Mouse (Mus musculus): ENCODE data around the gene Twnk. TPM values are rescaled to one million over a fixed set of nuclear protein-coding genes. Genes with fewer than 3 reads are reported as not detected.

Gene Twnk
- polyA plus RNA-seq, 1 experiment from 2014 or later, result 12.9 TPM

- Histone ChIP-seq H3K4me1 (peaks cover 69% of the 10 kb centered on the region), H3K27me3 (replicated peaks) (0 out of 2 replicates have a peak, but pooled peaks cover 3% of the 10 kb centered on the region), H3K9me3 (replicated peaks) (no peaks in the 10 kb centered on the region), H3K9ac (replicated peaks) (peak overlapping the region; percentile 69; the same call in 1 of the 2 replicates), H3K27ac (replicated peaks) (peak overlapping the region; percentile 94), H3K36me3 (peaks cover 7% of the 10 kb centered on the region), H3K4me3 (replicated peaks) (peak overlapping the region; percentile 57), H3K4me2 (peak overlapping the region; percentile 82)
- under 1% methylated on average over 17 of the region's 18 CpGs for WGBS
- ATAC-seq (ENCODE audit: low FRiP score), result peak; percentile 13
Observed at GRCm38 (mm10) chr19:45016341-45017215, 11.1 kb downstream of the Twnk start.

DNA sequence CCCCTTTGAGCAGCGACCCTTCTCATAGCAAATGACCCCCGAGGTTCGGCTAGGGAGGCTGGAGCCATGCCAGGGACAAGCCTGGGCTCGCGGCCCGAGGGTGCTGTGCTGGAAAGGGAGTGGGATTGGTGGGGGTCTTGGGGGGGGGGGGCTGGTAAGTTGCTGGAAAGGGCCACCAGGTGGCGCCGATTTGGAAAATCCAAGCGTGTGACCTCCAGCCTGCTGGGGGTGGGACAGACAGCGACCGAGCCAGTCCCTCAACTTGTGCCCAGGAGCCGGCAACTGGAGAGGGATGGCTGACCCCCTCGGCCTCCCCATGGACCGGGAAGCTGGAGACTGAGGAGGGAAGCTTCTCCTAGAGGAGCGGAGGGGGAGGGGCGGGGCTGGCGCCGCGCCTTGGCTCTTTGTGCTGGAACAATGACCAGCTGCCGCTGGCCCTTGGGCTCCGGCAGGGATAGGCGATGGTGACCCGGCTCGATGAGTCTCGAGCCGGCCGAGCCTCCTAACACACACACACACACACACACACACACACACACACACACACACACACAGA lies 11.8 kb downstream of the Twnk start:
- ATAC-seq (ENCODE audit: low FRiP score), result peak; percentile 61

GRCm38 (mm10) chr19:45017909-45018308 lies 12.4 kb downstream of the Twnk start:
- H3K9me3 ChIP-seq (replicated peaks), result no peaks in the 10 kb centered on the region
- H3K9ac ChIP-seq (replicated peaks), result peak overlapping the region; percentile 69
- peak overlapping the region; percentile 57 for H3K4me3 ChIP-seq (replicated peaks)
- H3K27ac ChIP-seq (replicated peaks), result peak overlapping the region; percentile 94
- peaks cover 2% of the 10 kb centered on the region; the same call in 1 of the 2 replicates for H3K36me3 ChIP-seq
- WGBS, result under 1% methylated on average over 46 of the region's 48 CpGs
- peak overlapping the region; percentile 82 for H3K4me2 ChIP-seq
- ATAC-seq (ENCODE audit: low FRiP score), result peak; percentile 77
- H3K27me3 ChIP-seq (replicated peaks), result 0 out of 2 replicates have a peak, but pooled peaks cover 3% of the 10 kb centered on the region
- peaks cover 65% of the 10 kb centered on the region for H3K4me1 ChIP-seq

More for the DNA sequence above, 11.8 kb downstream of the Twnk start:
- H3K4me1 ChIP-seq, result peaks cover 71% of the 10 kb centered on the region
- peak overlapping the region; percentile 94 for H3K27ac ChIP-seq (replicated peaks)
- H3K9me3 ChIP-seq (replicated peaks), result no peaks in the 10 kb centered on the region
- peak overlapping the region; percentile 82 for H3K4me2 ChIP-seq
- peak overlapping the region; percentile 57 for H3K4me3 ChIP-seq (replicated peaks)
- H3K9ac ChIP-seq (replicated peaks), result peak overlapping the region; percentile 69
- peaks cover 3% of the 10 kb centered on the region; the same call in 1 of the 2 replicates for H3K36me3 ChIP-seq
- 0% methylated on average over 15 of the region's 27 CpGs for WGBS
- H3K27me3 ChIP-seq (replicated peaks), result 0 out of 2 replicates have a peak, but pooled peaks cover 3% of the 10 kb centered on the region

GRCm38 (mm10) chr19:45018351-45018831 lies 12.9 kb downstream of the Twnk start:
- H3K27ac ChIP-seq (replicated peaks), result peak overlapping the region; percentile 94
- H3K36me3 ChIP-seq, result 0 out of 2 replicates have a peak, but pooled peaks cover 2% of the 10 kb centered on the region
- peaks cover 64% of the 10 kb centered on the region for H3K4me1 ChIP-seq
- ATAC-seq (ENCODE audit: low FRiP score), result no peak
- H3K27me3 ChIP-seq (replicated peaks), result 0 out of 2 replicates have a peak, but pooled peaks cover 3% of the 10 kb centered on the region
- no peaks in the 10 kb centered on the region for H3K9me3 ChIP-seq (replicated peaks)
- H3K4me2 ChIP-seq, result peak overlapping the region; percentile 82
- 0% methylated on average over 11 of the region's 13 CpGs for WGBS
- H3K4me3 ChIP-seq (replicated peaks), result peak overlapping the region; percentile 57
- H3K9ac ChIP-seq (replicated peaks), result peak overlapping the region; percentile 69

DNA sequence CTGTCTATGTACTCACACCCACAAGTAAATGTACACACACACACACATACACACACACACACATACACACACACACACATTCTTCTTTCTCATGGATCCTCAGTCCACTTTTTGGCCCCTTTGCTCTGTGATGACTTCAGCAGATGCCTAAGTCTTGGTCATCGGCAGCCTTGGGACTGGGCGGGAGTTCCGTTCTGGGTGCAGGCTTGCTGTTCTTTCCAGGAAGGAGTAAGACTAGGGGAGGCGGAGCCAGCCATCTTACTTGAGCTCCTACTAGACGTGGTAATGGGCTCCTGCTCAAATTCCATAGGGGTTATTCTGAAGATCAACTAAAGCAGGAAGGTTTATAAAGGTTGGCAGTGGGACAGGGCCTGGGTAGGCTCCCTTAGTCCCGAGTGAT lies 14.9 kb downstream of the Twnk start:
- Histone ChIP-seq H3K27me3 (replicated peaks) (no peaks in the 10 kb centered on the region), H3K4me1 (peaks cover 57% of the 10 kb centered on the region), H3K9ac (replicated peaks) (no peak overlapping the region), H3K4me2 (peak overlapping the region; percentile 13; the same call in 1 of the 2 replicates), H3K9me3 (replicated peaks) (no peaks in the 10 kb centered on the region), H3K4me3 (replicated peaks) (no peak overlapping the region), H3K27ac (replicated peaks) (no peak overlapping the region), H3K36me3 (peaks cover 16% of the 10 kb centered on the region)
- 64% methylated on average over 6 of the region's 6 CpGs for WGBS
- ATAC-seq (ENCODE audit: low FRiP score), result no peak

GRCm38 (mm10) chr19:45021362-45021761 lies 15.9 kb downstream of the Twnk start:
- Histone ChIP-seq H3K9ac (replicated peaks) (no peak overlapping the region), H3K36me3 (peaks cover 26% of the 10 kb centered on the region), H3K4me3 (replicated peaks) (no peak overlapping the region), H3K9me3 (replicated peaks) (no peaks in the 10 kb centered on the region), H3K27me3 (replicated peaks) (no peaks in the 10 kb centered on the region), H3K4me2 (no peak overlapping the region), H3K27ac (replicated peaks) (no peak overlapping the region), H3K4me1 (peaks cover 47% of the 10 kb centered on the region)
- WGBS, result 91% methylated on average over 15 of the region's 15 CpGs
- ATAC-seq (ENCODE audit: low FRiP score), result no peak

- Histone ChIP-seq H3K4me1 (peaks cover 34% of the 10 kb centered on the region), H3K27me3 (replicated peaks) (no peaks in the 10 kb centered on the region), H3K36me3 (peaks cover 35% of the 10 kb centered on the region), H3K9ac (replicated peaks) (no peak overlapping the region), H3K4me2 (no peak overlapping the region), H3K9me3 (replicated peaks) (no peaks in the 10 kb centered on the region), H3K4me3 (replicated peaks) (no peak overlapping the region), H3K27ac (replicated peaks) (no peak overlapping the region)
- whole genome bisulfite sequencing, result 87% methylated on average over 11 of the region's 11 CpGs
- ATAC-seq (ENCODE audit: low FRiP score), result no peak
Observed at GRCm38 (mm10) chr19:45023993-45024392, 18.5 kb downstream of the Twnk start.

- H3K9me3 ChIP-seq (replicated peaks), result no peaks in the 10 kb centered on the region
- no peak overlapping the region for H3K9ac ChIP-seq (replicated peaks)
Observed at GRCm38 (mm10) chr19:45024775-45025174, 19.3 kb downstream of the Twnk start.

DNA sequence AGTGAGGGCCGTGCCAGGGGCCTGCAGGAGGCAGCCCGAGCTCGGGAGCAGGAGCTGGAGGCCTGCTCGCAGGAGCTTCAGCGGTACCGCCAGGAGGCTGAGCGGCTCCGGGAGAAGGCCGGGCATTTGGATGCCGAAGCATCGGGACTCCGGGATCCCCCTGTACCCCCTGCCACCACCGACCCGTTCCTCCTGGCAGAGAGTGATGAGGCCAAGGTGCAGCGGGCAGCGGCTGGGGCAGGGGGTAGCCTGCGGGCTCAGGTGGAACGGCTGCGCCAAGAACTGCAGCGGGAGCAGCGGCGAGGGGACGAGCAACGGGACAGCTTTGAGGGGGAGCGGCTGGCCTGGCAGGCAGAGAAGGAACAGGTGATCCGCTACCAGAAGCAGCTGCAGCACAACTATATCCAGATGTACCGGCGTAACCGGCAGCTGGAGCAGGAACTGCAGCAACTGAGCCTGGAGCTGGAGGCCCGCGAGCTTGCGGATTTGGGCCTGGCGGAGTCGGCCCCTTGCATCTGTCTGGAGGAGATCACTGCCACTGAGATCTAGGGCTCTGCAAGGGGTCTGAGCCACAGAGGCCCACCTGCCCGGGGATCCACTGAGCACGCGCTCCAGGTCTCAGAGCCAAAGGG lies 20.6 kb downstream of the Twnk start:
- Histone ChIP-seq H3K36me3 (peaks cover 35% of the 10 kb centered on the region), H3K9ac (replicated peaks) (no peak overlapping the region)

More at GRCm38 (mm10) chr19:45024775-45025174, 19.3 kb downstream of the Twnk start:
- no peak overlapping the region for H3K4me2 ChIP-seq
- ATAC-seq (ENCODE audit: low FRiP score), result no peak
- peaks cover 35% of the 10 kb centered on the region for H3K36me3 ChIP-seq
- 88% methylated on average over 20 of the region's 20 CpGs for WGBS
- no peak overlapping the region for H3K27ac ChIP-seq (replicated peaks)
- no peak overlapping the region for H3K4me3 ChIP-seq (replicated peaks)
- H3K27me3 ChIP-seq (replicated peaks), result no peaks in the 10 kb centered on the region
- H3K4me1 ChIP-seq, result peaks cover 27% of the 10 kb centered on the region

DNA sequence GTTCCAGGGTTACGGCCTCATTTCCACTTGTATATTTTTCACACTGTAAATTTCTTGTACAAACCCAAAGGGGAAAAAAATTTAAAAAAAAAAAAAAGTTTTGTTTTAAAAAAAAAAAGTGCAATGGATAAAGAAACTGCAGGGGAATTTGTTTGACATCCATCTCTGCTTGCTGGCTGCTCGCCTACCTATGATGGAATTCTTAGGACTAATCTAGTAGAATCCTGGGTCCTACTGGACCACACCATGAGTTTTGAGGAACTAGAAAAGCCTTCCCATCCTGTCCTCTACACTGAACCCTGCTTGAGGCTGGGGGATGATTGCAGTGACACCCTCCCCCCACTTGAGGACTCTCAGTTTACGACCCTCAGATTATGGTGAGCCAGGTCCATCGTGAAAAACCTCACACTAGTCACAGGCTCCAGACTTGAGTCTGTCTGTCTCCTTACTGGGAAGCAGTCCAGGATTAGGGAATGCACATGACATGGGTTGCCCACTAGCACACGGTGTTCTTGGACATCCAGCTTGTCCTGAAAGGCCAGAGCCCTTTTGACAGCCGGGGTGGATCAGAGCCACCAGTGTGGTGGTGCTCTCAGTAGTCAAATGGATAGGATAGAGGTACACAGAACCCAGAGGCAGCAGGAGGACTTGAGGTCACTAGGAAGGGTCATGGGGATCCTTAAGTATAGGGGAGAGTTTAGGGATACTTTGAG lies 21.7 kb downstream of the Twnk start:
- H3K9ac ChIP-seq (replicated peaks), result no peak overlapping the region
- H3K4me2 ChIP-seq, result no peak overlapping the region
- 77% methylated on average over 6 of the region's 6 CpGs for WGBS
- no peak for ATAC-seq (ENCODE audit: low FRiP score)
- no peak overlapping the region for H3K27ac ChIP-seq (replicated peaks)
- H3K27me3 ChIP-seq (replicated peaks), result no peaks in the 10 kb centered on the region
- H3K36me3 ChIP-seq, result peaks cover 35% of the 10 kb centered on the region
- no peaks in the 10 kb centered on the region for H3K9me3 ChIP-seq (replicated peaks)
- H3K4me1 ChIP-seq, result peaks cover 26% of the 10 kb centered on the region
- no peak overlapping the region for H3K4me3 ChIP-seq (replicated peaks)

More for the DNA sequence above, 20.6 kb downstream of the Twnk start:
- Histone ChIP-seq H3K27ac (replicated peaks) (no peak overlapping the region), H3K27me3 (replicated peaks) (no peaks in the 10 kb centered on the region), H3K4me1 (peaks cover 24% of the 10 kb centered on the region), H3K4me3 (replicated peaks) (no peak overlapping the region), H3K9me3 (replicated peaks) (no peaks in the 10 kb centered on the region), H3K4me2 (no peak overlapping the region)
- ATAC-seq (ENCODE audit: low FRiP score), result no peak
- WGBS, result 93% methylated on average over 37 of the region's 37 CpGs

GRCm38 (mm10) chr19:45027848-45028247 lies 22.4 kb downstream of the Twnk start:
- WGBS, result 86% methylated on average over 6 of the region's 6 CpGs
- Histone ChIP-seq H3K4me1 (peaks cover 27% of the 10 kb centered on the region), H3K9me3 (replicated peaks) (no peaks in the 10 kb centered on the region), H3K9ac (replicated peaks) (no peak overlapping the region), H3K27me3 (replicated peaks) (no peaks in the 10 kb centered on the region), H3K36me3 (peaks cover 33% of the 10 kb centered on the region), H3K4me2 (no peak overlapping the region), H3K27ac (replicated peaks) (no peak overlapping the region), H3K4me3 (replicated peaks) (no peak overlapping the region)
- ATAC-seq (ENCODE audit: low FRiP score), result no peak

Data from neural tube, embryonic 15.5 days (tissue).